Mouse (Mus musculus) T-cell, adult 66 days (primary cell): ENCODE measurements around the gene Zfp719. TPM values are rescaled to one million over a fixed set of nuclear protein-coding genes. Genes with fewer than 3 reads are reported as not detected.

Source experiments
- total RNA-seq, 2 experiments: library from RNA; stranded (reverse); gene quantifications; 3 replicates in 1 of 2; 4 replicates in 1 of 2; pipeline ENCODE4 v1.2.4; 2023

Zfp719 gene
- total RNA-seq: 10 to 100 TPM in 1 of 2 experiments, 1 to 10 TPM in 1; 9.2 to 18.9 TPM

GRCm38 (mm10) chr7:43579440-43580171 is at the start of gene Zfp719:
Gene Zfp719, plus strand, starts transcription at chr7:43579610.

GRCm38 (mm10) chr7:43544225-43544977 is 35.0 kb upstream of the Zfp719 start, which contains the start of gene Cd33:
Gene Cd33, minus strand, starts transcription at chr7:43544428.

GRCm38 (mm10) chr7:43562006-43562633 is 17.3 kb upstream of the Zfp719 start, which contains the start of gene Zfp658:
Gene Zfp658, plus strand, starts transcription at chr7:43562256.

GRCm38 (mm10) chr7:43606896-43607742 is 27.7 kb downstream of the Zfp719 start, which contains the start of gene Zfp819:
Gene Zfp819, plus strand, starts transcription at chr7:43607169.

GRCm38 (mm10) chr7:43634500-43634899 is 55.1 kb downstream of the Zfp719 start, which contains the start of gene Ceacam18:
Gene Ceacam18, plus strand, starts transcription at chr7:43634707.

Other genes starting within 250 kb of the Zfp719 start
- under 1 TPM in 1 of 2 experiments, not detected in 1; 0.26 TPM for gene Siglecf, start 228.3 kb upstream of the Zfp719 start, total RNA-seq
- 1 to 10 TPM; 1.7 to 1.8 TPM for gene Siglecg, start 171.4 kb upstream of the Zfp719 start, total RNA-seq
- gene Lim2, start 151.9 kb upstream of the Zfp719 start, total RNA-seq: not detected
- gene Nkg7, start 142.5 kb upstream of the Zfp719 start, total RNA-seq: 100 to 1,000 TPM; 158 to 182 TPM
- under 1 TPM in 1 of 2 experiments, not detected in 1; 0.90 TPM for gene Cldnd2, start 138.8 kb upstream of the Zfp719 start, total RNA-seq
- gene Etfb, start 135.5 kb upstream of the Zfp719 start, total RNA-seq: 10 to 100 TPM; 27.9 to 44.7 TPM
- gene Gm45233, start 135.5 kb upstream of the Zfp719 start, total RNA-seq: not detected
- gene Vsig10l, start 116.5 kb upstream of the Zfp719 start, total RNA-seq: 1 to 10 TPM in 1 of 2 experiments, under 1 TPM in 1; 0.36 to 1.1 TPM
- gene Iglon5, start 89.5 kb upstream of the Zfp719 start, total RNA-seq: not detected
- not detected for gene 4931406B18Rik, start 73.7 kb upstream of the Zfp719 start, total RNA-seq
- gene Cd33, start 35.2 kb upstream of the Zfp719 start, total RNA-seq: 1 to 10 TPM in 1 of 2 experiments, under 1 TPM in 1; 0.96 to 1.0 TPM
- 1 to 10 TPM; 8.2 TPM for gene Zfp658, start 17.4 kb upstream of the Zfp719 start, total RNA-seq
- gene Zfp819, start 27.6 kb downstream of the Zfp719 start, total RNA-seq: not detected
- gene Ceacam18, start 55.1 kb downstream of the Zfp719 start, total RNA-seq: not detected
- gene Siglece, start 80.6 kb downstream of the Zfp719 start, total RNA-seq: 1 to 10 TPM; 1.3 to 2.4 TPM
- gene Ctu1, start 92.4 kb downstream of the Zfp719 start, total RNA-seq: 10 to 100 TPM in 1 of 2 experiments, 1 to 10 TPM in 1; 9.6 to 10.0 TPM
- not detected for gene Klk14, start 110.8 kb downstream of the Zfp719 start, total RNA-seq
- not detected for gene Klk13, start 133.0 kb downstream of the Zfp719 start, total RNA-seq
- not detected for gene Klk12, start 189.3 kb downstream of the Zfp719 start, total RNA-seq
- not detected for gene Klk11, start 195.0 kb downstream of the Zfp719 start, total RNA-seq
- gene Klk10, start 201.4 kb downstream of the Zfp719 start, total RNA-seq: not detected
- gene Klk9, start 212.3 kb downstream of the Zfp719 start, total RNA-seq: not detected
- gene Klk8, start 218.0 kb downstream of the Zfp719 start, total RNA-seq: 100 to 1,000 TPM; 182 to 192 TPM
- gene Klk7, start 231.7 kb downstream of the Zfp719 start, total RNA-seq: 1 to 10 TPM in 1 of 2 experiments, under 1 TPM in 1; 0.76 to 1.3 TPM
- not detected for gene Klk6, start 244.9 kb downstream of the Zfp719 start, total RNA-seq